Mouse (Mus musculus) limb, embryonic 15.5 days (tissue): ENCODE measurements around the gene Gm826. TPM values are rescaled to one million over a fixed set of nuclear protein-coding genes. Genes with fewer than 3 reads are reported as not detected.
A peak's percentile ranks its signal among the peaks of the same experiment; 100 is the strongest.

Source experiments
- ATAC-seq: fragments of 200-750 bp; cut with Nextera tagmentation; 2 replicates; pipeline ENCODE4 v1.8.0; 2017; ENCODE audit warnings: low read depth, moderate TSS enrichment; ENCODE audit not compliant: insufficient number of reproducible peaks, low FRiP score, low TSS enrichment
- H3K27ac ChIP-seq: fragments of 300-500 bp; sonication (generic); 2 replicates; pipeline ENCODE4 v1.5.1; 2015; ENCODE audit warnings: moderate library complexity, mild to moderate bottlenecking, inconsistent platforms
- H3K27me3 ChIP-seq: fragments of 300-500 bp; sonication (generic); 2 replicates; pipeline ENCODE4 v1.6.1; 2015; ENCODE audit warnings: inconsistent platforms
- H3K36me3 ChIP-seq: fragments of 300-500 bp; sonication (generic); 2 replicates; pipeline ENCODE4 v1.6.1; 2015; ENCODE audit warnings: inconsistent platforms
- H3K4me1 ChIP-seq: fragments of 300-500 bp; sonication (generic); 2 replicates; pipeline ENCODE4 v1.6.1; 2015; ENCODE audit warnings: inconsistent platforms
- H3K4me2 ChIP-seq: fragments of 300-500 bp; sonication (generic); 2 replicates; pipeline ENCODE4 v1.6.1; 2015; ENCODE audit warnings: mild to moderate bottlenecking, inconsistent platforms
- H3K4me3 ChIP-seq: fragments of 300-500 bp; sonication (generic); 2 replicates; pipeline ENCODE4 v1.5.1; 2015; ENCODE audit warnings: mild to moderate bottlenecking, inconsistent platforms
- H3K9ac ChIP-seq: fragments of 300-500 bp; sonication (generic); 2 replicates; pipeline ENCODE4 v1.6.1; 2015; ENCODE audit warnings: inconsistent platforms
- H3K9me3 ChIP-seq: fragments of 300-500 bp; sonication (generic); 2 replicates; pipeline ENCODE4 v1.6.1; 2016; ENCODE audit warnings: inconsistent platforms
- WGBS: fragments of 180-500 bp; shearing (Covaris S2); methylation state at CpG from one replicate; pipeline ENCODE4 v1.1.7; 2015; 5-methylcytosine and 5-hydroxymethylcytosine counted together
- polyA plus RNA-seq: library from polyadenylated mRNA; unstranded; fragments of >200 nt; fragmentation: Nextera tagmentation; extraction: Ambion mirVana; gene quantifications from 2 replicates; pipeline ENCODE4 v1.2.1, GENCODE M21; 2015

Gm826 gene
- polyA plus RNA-seq, 1 experiment from 2014 or later, result 0.82 TPM

DNA sequence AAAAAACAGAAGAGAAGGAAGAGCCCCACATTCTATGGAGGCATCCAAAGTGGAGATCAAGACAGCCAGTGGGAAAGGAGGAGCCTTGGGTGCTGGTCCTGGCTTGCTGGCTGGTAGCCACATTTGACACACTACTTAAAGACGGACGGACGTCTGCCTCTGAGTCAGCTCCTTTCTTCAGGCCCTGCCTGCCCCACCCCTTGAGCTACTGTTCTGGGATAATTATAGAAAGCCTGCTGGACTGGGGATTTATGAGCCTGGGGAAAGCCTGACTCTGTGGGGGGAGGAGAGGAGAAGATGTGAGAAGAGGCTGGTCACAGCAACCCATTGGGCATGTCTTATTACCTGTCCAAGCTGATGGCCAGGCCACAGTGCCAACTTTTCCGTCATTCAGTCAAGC is 12.1 kb downstream of the Gm826 start:
- ATAC-seq, result no peak
- H3K9me3 ChIP-seq, result no peaks in the 10 kb centered on the region
- no peak overlapping the region for H3K27ac ChIP-seq
- H3K9ac ChIP-seq, result no peak overlapping the region
- H3K4me1 ChIP-seq, result peaks cover 8% of the 10 kb centered on the region; the same call in 1 of the 2 replicates
- H3K27me3 ChIP-seq, result no peaks in the 10 kb centered on the region
- no peak overlapping the region for H3K4me3 ChIP-seq
- H3K4me2 ChIP-seq, result no peak overlapping the region
- H3K36me3 ChIP-seq, result no peaks in the 10 kb centered on the region
- 20% methylated on average over 4 of the region's 4 CpGs for WGBS

DNA sequence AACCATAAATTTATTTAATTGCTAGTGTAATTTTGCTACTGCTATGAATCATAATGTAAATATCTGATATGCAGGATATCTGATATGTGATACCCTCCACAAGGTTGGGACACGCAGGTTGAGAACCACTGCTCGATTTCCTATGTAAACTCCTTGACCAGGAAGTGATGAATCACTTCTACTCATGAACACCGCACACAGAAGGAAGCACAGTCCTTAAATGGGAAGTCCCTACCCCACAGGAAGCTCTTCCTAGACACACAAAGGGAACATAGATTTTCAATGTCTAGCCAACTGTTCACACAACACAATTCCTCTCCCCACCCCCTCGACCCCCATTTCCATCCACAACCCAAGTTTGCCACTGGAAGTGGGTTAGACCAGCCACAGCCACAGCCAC is 15.7 kb downstream of the Gm826 start:
- H3K4me3 ChIP-seq, result no peak overlapping the region
- no peak overlapping the region for H3K27ac ChIP-seq
- no peaks in the 10 kb centered on the region for H3K27me3 ChIP-seq
- no peak overlapping the region for H3K9ac ChIP-seq
- WGBS, result 70% methylated on average over 4 of the region's 4 CpGs
- peaks cover 14% of the 10 kb centered on the region for H3K4me1 ChIP-seq
- no peak overlapping the region for H3K4me2 ChIP-seq
- no peaks in the 10 kb centered on the region for H3K9me3 ChIP-seq
- ATAC-seq, result no peak
- no peaks in the 10 kb centered on the region for H3K36me3 ChIP-seq

DNA sequence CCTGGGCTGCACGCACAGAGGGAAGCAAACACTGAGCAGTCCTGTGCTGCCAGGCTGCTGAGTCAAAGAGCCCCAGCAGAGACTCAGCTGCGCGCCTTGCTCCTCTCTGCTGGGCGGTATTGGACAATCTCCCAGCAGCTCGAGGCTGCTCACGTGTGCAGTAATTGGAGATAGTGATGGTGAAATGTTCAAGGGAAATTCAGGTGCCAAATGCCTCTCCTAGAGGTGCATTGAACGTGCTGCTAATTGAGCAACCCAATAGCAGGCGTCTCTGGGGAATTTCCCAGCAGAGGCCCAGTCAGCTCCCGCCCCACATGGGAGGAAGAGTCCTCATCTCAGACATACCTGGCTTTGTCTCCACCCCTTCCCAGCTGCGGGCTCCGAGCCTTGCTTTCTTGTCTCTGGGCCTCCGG is 20.4 kb downstream of the Gm826 start:
- Histone ChIP-seq H3K4me3 (no peak overlapping the region), H3K9me3 (no peaks in the 10 kb centered on the region), H3K4me1 (peaks cover 5% of the 10 kb centered on the region), H3K4me2 (no peak overlapping the region), H3K9ac (no peak overlapping the region), H3K27ac (no peak overlapping the region), H3K36me3 (no peaks in the 10 kb centered on the region), H3K27me3 (no peaks in the 10 kb centered on the region)
- peak; percentile 44; the same call in 1 of the 2 replicates for ATAC-seq
- WGBS, result 38% methylated on average over 12 of the region's 12 CpGs

DNA sequence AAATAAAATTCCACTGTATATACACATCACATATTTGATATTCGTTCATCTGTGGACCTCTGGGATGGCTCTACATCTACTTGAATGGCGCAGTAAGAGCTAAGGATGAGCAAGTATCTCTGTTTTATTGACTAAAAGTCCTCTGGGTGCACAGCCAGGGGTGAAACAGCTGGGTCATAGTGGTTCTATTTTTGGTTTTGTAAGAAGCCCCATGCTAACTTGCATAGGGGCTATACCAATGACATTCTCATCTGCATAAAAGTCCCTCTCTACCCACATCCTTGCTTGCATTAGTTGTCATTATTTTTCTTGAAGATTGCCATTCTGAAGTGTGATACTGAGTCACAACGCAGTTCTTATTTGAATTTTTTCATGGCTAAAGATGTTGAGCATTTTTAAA is 28.9 kb downstream of the Gm826 start:
- Histone ChIP-seq H3K9ac (no peak overlapping the region), H3K4me3 (no peak overlapping the region), H3K27ac (no peak overlapping the region), H3K4me1 (no peaks in the 10 kb centered on the region), H3K4me2 (no peak overlapping the region), H3K27me3 (no peaks in the 10 kb centered on the region), H3K36me3 (no peaks in the 10 kb centered on the region), H3K9me3 (no peaks in the 10 kb centered on the region)
- WGBS, result 85% methylated on average over 3 of the region's 3 CpGs
- ATAC-seq, result no peak

DNA sequence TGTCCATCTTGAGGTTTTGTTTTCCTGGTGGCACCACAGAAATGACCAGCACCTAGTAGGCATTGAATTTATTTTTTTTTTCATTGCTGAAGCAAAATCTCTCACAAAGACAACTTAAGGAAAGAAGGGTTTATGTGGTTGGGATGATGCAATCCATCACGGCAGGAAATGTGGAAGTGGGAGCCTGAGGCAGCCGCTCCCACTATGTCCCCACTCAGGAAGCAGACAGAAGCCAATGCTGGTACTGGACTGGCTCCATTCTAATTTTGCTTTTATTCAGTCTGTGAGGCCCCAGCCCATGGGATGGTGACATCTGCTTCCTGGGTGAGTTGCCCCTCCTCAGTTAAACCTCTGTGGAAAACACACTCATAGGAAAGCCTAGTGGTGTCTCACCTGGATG is 30.0 kb downstream of the Gm826 start:
- Histone ChIP-seq H3K4me3 (no peak overlapping the region), H3K27ac (no peak overlapping the region), H3K9ac (no peak overlapping the region), H3K4me1 (no peaks in the 10 kb centered on the region), H3K36me3 (no peaks in the 10 kb centered on the region), H3K27me3 (no peaks in the 10 kb centered on the region), H3K4me2 (no peak overlapping the region), H3K9me3 (no peaks in the 10 kb centered on the region)
- no peak for ATAC-seq
- WGBS, result 75% methylated on average over 2 of the region's 2 CpGs

DNA sequence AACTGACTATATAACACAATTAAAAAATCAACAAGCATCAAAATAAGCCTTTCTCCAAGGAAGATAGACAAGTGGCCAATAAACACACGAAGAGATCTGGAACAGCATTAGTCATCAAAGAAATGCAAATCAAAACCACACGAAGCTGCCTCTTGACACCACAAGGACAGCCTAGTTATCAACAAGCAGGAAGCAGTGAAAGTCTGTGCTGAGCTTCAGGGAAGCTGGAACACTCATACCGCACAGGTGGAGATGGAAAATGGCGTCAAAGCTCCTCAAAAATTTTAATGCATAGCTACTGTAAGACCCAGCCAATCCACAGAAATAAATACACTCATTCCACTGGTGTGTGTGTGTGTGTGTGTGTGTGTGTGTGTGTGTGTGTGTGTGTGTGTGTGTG is 31.9 kb downstream of the Gm826 start:
- 47% methylated on average over 4 of the region's 4 CpGs for WGBS
- Histone ChIP-seq H3K36me3 (no peaks in the 10 kb centered on the region), H3K27me3 (no peaks in the 10 kb centered on the region), H3K27ac (no peak overlapping the region), H3K4me2 (no peak overlapping the region), H3K9me3 (no peaks in the 10 kb centered on the region), H3K4me3 (no peak overlapping the region), H3K9ac (no peak overlapping the region), H3K4me1 (no peaks in the 10 kb centered on the region)
- no peak for ATAC-seq

DNA sequence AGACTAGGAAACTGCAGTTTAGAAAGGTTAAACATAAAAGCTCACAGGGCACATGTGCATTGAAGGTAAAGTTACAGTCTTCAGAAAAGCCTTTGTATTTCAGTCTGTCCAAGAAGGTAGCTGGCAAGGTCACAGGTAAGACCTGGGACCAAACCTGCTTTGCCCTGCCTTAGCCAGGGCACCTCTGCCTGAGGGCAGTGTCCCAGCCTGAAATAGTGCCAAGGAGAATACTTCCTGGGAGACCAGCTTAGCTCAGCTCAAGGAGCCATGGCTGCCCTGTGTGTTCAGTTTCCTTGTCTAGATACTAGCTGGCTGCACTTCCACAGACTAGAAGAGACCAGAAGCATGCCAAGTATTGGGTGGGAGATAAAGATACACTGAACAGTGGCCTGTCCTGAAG is 35.4 kb downstream of the Gm826 start:
- no peaks in the 10 kb centered on the region for H3K9me3 ChIP-seq
- H3K4me1 ChIP-seq, result no peaks in the 10 kb centered on the region
- no peak overlapping the region for H3K4me3 ChIP-seq
- H3K36me3 ChIP-seq, result no peaks in the 10 kb centered on the region
- H3K9ac ChIP-seq, result no peak overlapping the region
- no peak overlapping the region for H3K27ac ChIP-seq
- no peak overlapping the region for H3K4me2 ChIP-seq
- no peak for ATAC-seq
- no peaks in the 10 kb centered on the region for H3K27me3 ChIP-seq

DNA sequence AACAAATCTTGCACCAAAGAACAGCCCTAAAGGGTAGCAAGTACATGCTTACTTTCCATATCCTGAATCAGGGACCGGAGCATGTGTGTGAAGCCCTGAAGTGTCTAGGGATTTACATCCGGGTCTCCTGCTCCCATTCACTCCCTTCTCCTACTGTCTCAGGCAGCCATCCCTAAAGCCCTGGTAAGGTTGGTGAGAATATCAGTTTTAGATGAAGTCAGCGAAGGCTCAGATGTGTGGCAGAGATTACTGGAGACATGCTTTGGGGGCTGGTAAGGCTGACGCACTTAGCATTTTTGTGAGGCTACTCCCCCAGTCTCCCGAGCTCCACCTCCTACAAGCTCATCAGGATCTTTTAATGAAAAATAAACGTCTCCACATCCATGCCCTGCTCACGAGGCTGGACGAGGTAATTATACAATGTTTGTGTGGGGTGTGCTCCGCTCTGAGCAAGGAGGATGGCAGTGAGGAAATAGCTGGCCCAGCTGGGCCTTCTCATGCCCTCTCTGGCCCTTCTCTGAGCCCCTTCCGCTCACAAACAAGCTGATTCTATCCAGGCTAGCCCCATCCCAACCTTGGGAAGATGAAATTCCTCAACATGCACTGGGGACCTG is 45.3 kb downstream of the Gm826 start:
- Histone ChIP-seq H3K36me3 (no peaks in the 10 kb centered on the region), H3K27me3 (no peaks in the 10 kb centered on the region), H3K4me3 (no peak overlapping the region), H3K4me2 (no peak overlapping the region), H3K9ac (no peak overlapping the region), H3K27ac (no peak overlapping the region), H3K9me3 (no peaks in the 10 kb centered on the region), H3K4me1 (no peaks in the 10 kb centered on the region)
- ATAC-seq, result no peak
- 64% methylated on average over 10 of the region's 10 CpGs for WGBS

DNA sequence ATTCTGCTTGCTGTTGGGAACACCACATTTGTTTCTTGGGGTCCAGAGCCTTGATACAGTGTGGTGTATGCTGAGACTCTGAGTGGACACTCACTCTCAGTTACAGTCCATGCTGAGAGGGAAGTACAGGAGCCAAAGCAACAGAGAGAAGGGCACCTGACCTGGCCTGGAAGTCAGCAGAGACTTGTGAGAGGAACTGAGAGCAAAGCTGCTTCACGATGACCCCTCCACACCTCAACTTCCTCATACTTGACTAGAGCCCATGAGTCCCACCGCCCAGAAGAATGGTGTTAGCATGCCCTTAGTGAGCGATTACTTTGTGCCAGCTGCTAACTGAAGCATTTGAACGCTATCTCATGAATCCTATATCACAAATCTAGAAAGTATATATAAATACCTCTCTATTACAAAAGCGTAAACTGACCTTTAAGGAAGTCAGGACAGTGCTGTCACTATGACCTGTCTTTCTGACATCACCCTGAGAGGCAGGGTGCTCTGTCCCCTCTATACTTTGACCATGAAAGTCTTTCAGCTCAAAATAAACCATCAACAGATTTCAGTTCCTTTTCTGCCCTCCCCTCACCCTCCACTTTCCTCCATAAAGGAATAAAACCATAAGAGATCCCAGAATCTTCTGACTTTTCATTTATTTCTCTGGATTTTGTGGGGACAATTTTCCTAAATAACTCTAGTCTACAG is 57.9 kb downstream of the Gm826 start:
- Histone ChIP-seq H3K27me3 (no peaks in the 10 kb centered on the region), H3K4me2 (no peak overlapping the region), H3K36me3 (no peaks in the 10 kb centered on the region), H3K9me3 (0 out of 2 replicates have a peak, but pooled peaks cover 4% of the 10 kb centered on the region), H3K27ac (no peak overlapping the region), H3K4me3 (no peak overlapping the region), H3K4me1 (no peaks in the 10 kb centered on the region), H3K9ac (no peak overlapping the region)
- WGBS, result 85% methylated on average over 5 of the region's 5 CpGs
- no peak for ATAC-seq

DNA sequence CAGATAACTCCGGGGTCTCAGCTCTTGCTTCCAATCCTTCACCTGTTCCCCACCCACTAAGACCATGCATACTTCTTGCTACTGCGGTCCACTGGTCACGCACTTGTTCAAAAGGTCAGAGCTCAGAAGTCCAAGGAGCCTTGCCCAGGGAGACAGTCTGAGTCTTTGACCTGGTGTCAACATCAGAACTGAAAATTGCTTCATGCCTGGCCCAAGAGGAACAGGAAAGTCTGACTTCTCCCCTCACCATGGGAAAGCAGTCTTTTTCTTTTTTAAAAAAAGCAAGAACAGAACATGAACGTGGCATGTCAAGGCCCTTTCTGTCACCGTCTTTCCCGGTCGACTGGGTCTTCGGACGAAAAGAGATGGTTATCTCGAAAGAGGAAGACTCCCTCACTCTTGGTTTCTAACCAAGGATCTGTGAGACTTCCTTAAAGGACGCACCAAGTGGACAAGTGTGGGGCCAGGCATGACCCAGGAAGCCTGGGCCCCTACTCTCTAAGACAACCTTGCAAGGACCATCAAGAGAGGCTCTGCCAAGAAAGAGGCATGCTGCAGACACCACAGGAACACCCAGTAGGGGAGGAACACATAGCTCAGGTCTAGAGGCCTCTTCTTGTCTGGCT is 66.0 kb downstream of the Gm826 start:
- Histone ChIP-seq H3K9me3 (no peaks in the 10 kb centered on the region), H3K27me3 (no peaks in the 10 kb centered on the region), H3K4me3 (no peak overlapping the region), H3K4me1 (no peaks in the 10 kb centered on the region), H3K36me3 (no peaks in the 10 kb centered on the region), H3K27ac (no peak overlapping the region), H3K9ac (no peak overlapping the region), H3K4me2 (no peak overlapping the region)
- 82% methylated on average over 11 of the region's 11 CpGs for WGBS
- no peak; the same call in 1 of the 2 replicates for ATAC-seq

DNA sequence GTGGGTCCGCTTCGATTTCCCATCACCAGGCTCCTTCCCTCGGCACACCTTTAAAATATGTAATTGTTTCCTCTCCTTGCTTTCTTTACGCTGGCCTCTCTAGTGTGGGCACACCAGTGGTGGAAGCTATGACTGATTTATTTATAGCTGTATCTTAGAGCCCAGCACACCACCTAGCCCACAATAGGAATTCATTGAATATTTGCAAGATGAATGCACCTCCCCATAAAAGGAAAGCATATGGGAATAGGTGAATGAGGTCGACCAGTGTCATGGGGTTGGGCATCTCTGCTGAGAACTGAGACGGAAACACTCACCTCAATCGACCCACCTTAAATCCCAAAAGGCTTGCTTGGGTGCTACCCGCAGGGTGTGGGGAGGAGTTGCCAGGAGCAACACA is 70.1 kb downstream of the Gm826 start:
- ATAC-seq, result no peak
- H3K36me3 ChIP-seq, result no peaks in the 10 kb centered on the region
- no peak overlapping the region for H3K9ac ChIP-seq
- H3K27ac ChIP-seq, result no peak overlapping the region
- no peaks in the 10 kb centered on the region for H3K27me3 ChIP-seq
- WGBS, result 79% methylated on average over 8 of the region's 8 CpGs
- no peaks in the 10 kb centered on the region for H3K4me1 ChIP-seq
- H3K9me3 ChIP-seq, result no peaks in the 10 kb centered on the region
- H3K4me3 ChIP-seq, result no peak overlapping the region
- no peak overlapping the region for H3K4me2 ChIP-seq

DNA sequence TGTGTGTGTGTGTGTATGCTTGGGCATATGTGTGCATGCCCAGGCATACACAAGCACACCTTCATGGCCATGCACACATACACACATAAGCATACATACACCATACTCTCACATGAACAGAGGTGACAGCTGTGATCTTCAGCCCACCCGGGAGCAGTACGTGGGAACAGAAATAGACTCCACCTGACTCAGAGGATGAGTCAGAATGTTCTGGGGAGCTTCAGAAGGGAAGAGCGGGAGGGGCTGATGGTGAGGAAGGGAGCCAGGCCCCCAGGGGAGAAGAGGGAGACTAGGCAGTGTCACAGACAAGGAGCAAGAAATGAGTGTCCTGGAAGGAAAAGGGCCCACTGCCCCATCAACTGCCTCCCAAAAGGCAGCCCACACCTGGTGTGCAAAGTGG is 72.4 kb downstream of the Gm826 start:
- no peak for ATAC-seq
- WGBS, result 65% methylated on average over 3 of the region's 3 CpGs

More for the DNA sequence above, 72.4 kb downstream of the Gm826 start:
- H3K27ac ChIP-seq, result no peak overlapping the region
- H3K4me3 ChIP-seq, result no peak overlapping the region
- H3K9ac ChIP-seq, result no peak overlapping the region
- H3K36me3 ChIP-seq, result no peaks in the 10 kb centered on the region
- H3K27me3 ChIP-seq, result no peaks in the 10 kb centered on the region
- no peaks in the 10 kb centered on the region for H3K9me3 ChIP-seq
- H3K4me2 ChIP-seq, result no peak overlapping the region
- H3K4me1 ChIP-seq, result no peaks in the 10 kb centered on the region
